Mouse (Mus musculus): Measurements from ENCODE around the gene Smad6. TPM values are rescaled to one million over a fixed set of nuclear protein-coding genes. Genes with fewer than 3 reads are reported as not detected.

Gene Smad6
- polyA plus RNA-seq (2015; fragmentation: Nextera tagmentation; extraction: Ambion mirVana) = 1.6 and 3.1 TPM in 2 replicates

GRCm38 (mm10) chr9:64021853-64022561 lies at the start of gene Smad6:
Gene Smad6, minus strand, starts transcription at chr9:64022059.

Other genes starting within 250 kb of the Smad6 start
- 0.12 and 0.24 TPM in 2 replicates for gene Lctl, start 95.1 kb upstream of the Smad6 start, polyA plus RNA-seq (2015; fragmentation: Nextera tagmentation; extraction: Ambion mirVana)
- 14.3 and 15.7 TPM in 2 replicates for gene Zwilch, start 151.0 kb upstream of the Smad6 start, polyA plus RNA-seq (2015; fragmentation: Nextera tagmentation; extraction: Ambion mirVana)
- 966 and 1,011 TPM in 2 replicates for gene Rpl4, start 151.3 kb upstream of the Smad6 start, polyA plus RNA-seq (2015; fragmentation: Nextera tagmentation; extraction: Ambion mirVana)
- gene Snapc5, start 157.2 kb upstream of the Smad6 start, polyA plus RNA-seq (2015; fragmentation: Nextera tagmentation; extraction: Ambion mirVana) = 23.0 and 27.1 TPM in 2 replicates
- 1.9 and 2.2 TPM in 2 replicates for gene Uchl4, start 213.1 kb upstream of the Smad6 start, polyA plus RNA-seq (2015; fragmentation: Nextera tagmentation; extraction: Ambion mirVana)
- gene Map2k1, start 231.6 kb upstream of the Smad6 start, polyA plus RNA-seq (2015; fragmentation: Nextera tagmentation; extraction: Ambion mirVana) = 31.9 and 39.4 TPM in 2 replicates

Data from spleen, postnatal 0 days (tissue).